Mouse (Mus musculus) forebrain, embryonic 16.5 days (tissue): ENCODE data around the gene Mdm4. TPM values are rescaled to one million over a fixed set of nuclear protein-coding genes. Genes with fewer than 3 reads are reported as not detected.
A peak's percentile ranks its signal among the peaks of the same experiment; 100 is the strongest.
"Not testable (repeated sequence)": the region's sequence is repeated elsewhere in the genome, so short reads cannot be mapped to it uniquely, and the experiment has no call there.

Source experiments
- ATAC-seq: fragments of 200-750 bp; cut with Nextera tagmentation; 2 replicates; pipeline ENCODE4 v1.8.0; 2017; ENCODE audit warnings: mild to moderate bottlenecking, moderate library complexity
- H3K27ac ChIP-seq: fragments of 300-500 bp; sonication (generic); 2 replicates; pipeline ENCODE4 v1.5.1; 2014; ENCODE audit warnings: low read length, control low read depth
- H3K27me3 ChIP-seq: fragments of 300-500 bp; sonication (generic); replicated peaks from 2 replicates; pipeline ENCODE4 v1.6.1; 2014; ENCODE audit warnings: low read length; ENCODE audit not compliant: control insufficient read depth, insufficient read depth
- H3K36me3 ChIP-seq: fragments of 300-500 bp; sonication (generic); 2 replicates; pipeline ENCODE4 v1.6.1; 2014; ENCODE audit not compliant: control insufficient read depth, insufficient read depth
- H3K4me1 ChIP-seq: fragments of 300-500 bp; sonication (generic); replicated peaks from 2 replicates; pipeline ENCODE4 v1.6.1; 2014; ENCODE audit warnings: low read length; ENCODE audit not compliant: control insufficient read depth, insufficient read depth
- H3K4me2 ChIP-seq: fragments of 300-500 bp; sonication (generic); 2 replicates; pipeline ENCODE4 v1.6.1; 2014; ENCODE audit warnings: mild to moderate bottlenecking, low read length, control low read depth
- H3K4me3 ChIP-seq: fragments of 300-500 bp; sonication (generic); replicated peaks from 2 replicates; pipeline ENCODE4 v1.5.1; 2014; ENCODE audit warnings: mild to moderate bottlenecking, low read length, control low read depth
- H3K9ac ChIP-seq: fragments of 300-500 bp; sonication (generic); replicated peaks from 2 replicates; pipeline ENCODE4 v1.6.1; 2014; ENCODE audit warnings: low read depth, low read length, control low read depth
- H3K9me3 ChIP-seq: fragments of 300-500 bp; sonication (generic); 2 replicates; pipeline ENCODE4 v1.6.1; 2016; ENCODE audit warnings: low read length; ENCODE audit not compliant: control insufficient read depth
- WGBS: fragments of 180-500 bp; shearing (Covaris S2); extraction: QIAGEN DNeasy Blood & Tissue Kit; methylation state at CpG from one replicate; pipeline ENCODE4 v1.1.7; 2014; 5-methylcytosine and 5-hydroxymethylcytosine counted together
- polyA plus RNA-seq: library from polyadenylated mRNA; unstranded; fragments of >200 nt; fragmentation: Nextera tagmentation; extraction: Ambion mirVana; gene quantifications from 2 replicates; pipeline ENCODE4 v1.2.1, GENCODE M21; 2015

Gene Mdm4
- polyA plus RNA-seq, 1 experiment from 2014 or later: 50.6 TPM

DNA sequence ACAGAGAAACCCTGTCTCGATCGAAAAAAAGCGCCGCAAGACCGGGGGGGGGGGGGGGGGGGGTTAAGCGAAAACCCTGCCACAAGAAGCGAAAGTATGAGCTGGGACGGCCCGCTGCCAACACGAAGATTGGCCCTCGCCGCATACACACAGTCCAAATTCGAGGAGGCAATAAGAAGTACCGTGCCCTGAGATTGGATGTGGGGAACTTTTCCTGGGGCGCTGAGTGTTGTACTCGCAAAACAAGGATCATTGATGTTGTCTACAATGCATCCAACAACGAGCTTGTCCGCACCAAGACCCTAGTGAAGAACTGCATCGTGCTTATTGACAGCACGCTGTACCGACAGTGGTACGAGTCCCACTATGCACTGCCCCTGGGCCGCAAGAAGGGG, 4.6 kb downstream of the Mdm4 start:
- not testable (repeated sequence) for H3K36me3 ChIP-seq, H3K4me1 ChIP-seq, H3K27me3 ChIP-seq, H3K27ac ChIP-seq, H3K9me3 ChIP-seq, ATAC-seq
- peak overlapping the region; percentile 53 for H3K9ac ChIP-seq
- WGBS: 32% methylated on average over 20 of the region's 23 CpGs
- peak overlapping the region; percentile 89 for H3K4me3 ChIP-seq
- peak overlapping the region; percentile 50 for H3K4me2 ChIP-seq

DNA sequence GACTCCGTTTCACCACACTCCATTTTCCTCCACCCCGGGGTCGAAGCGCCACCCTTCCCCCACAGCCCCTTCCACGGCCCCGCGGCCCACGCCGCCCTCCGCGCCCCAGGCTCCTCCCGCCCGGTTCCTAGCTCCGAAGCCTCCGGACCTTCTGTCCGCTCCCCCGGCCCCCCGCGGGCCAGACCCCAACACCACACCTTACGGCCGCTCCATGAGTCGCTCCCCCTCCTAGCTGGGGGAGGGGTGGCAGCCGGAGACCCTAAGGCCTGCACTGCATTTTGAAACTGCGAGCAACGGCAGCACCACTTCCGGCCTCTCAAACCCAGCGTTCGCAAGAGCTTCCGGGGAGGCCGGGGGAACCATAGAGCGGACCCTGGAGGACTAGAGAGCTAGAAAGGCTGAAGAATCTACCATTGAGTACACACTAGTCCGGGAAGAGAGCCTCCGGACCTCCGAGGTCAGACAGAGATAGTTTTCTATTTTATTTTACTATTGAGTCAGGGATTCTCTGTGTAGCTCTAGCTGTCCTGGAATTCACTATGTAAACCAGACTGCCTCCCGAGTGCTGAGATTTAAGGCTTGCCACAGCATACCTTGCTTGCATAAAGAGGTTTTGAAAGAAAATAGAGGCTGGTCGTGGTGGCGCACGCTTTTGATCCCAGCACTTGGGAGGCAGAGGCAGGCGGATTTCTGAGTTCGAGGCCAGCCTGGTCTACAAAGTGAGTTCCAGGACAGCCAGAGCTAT, 5.1 kb downstream of the Mdm4 start:
- H3K36me3 ChIP-seq: no peaks in the 10 kb centered on the region
- H3K9me3 ChIP-seq: no peaks in the 10 kb centered on the region
- peak overlapping the region; percentile 89 for H3K4me3 ChIP-seq
- H3K9ac ChIP-seq: peak overlapping the region; percentile 95
- no peaks in the 10 kb centered on the region for H3K27me3 ChIP-seq
- peaks cover 9% of the 10 kb centered on the region for H3K4me1 ChIP-seq
- peak; percentile 99 for ATAC-seq
- peak overlapping the region; percentile 78 for H3K27ac ChIP-seq
- peak overlapping the region; percentile 68 for H3K4me2 ChIP-seq
- WGBS: under 1% methylated on average over 40 of the region's 40 CpGs

DNA sequence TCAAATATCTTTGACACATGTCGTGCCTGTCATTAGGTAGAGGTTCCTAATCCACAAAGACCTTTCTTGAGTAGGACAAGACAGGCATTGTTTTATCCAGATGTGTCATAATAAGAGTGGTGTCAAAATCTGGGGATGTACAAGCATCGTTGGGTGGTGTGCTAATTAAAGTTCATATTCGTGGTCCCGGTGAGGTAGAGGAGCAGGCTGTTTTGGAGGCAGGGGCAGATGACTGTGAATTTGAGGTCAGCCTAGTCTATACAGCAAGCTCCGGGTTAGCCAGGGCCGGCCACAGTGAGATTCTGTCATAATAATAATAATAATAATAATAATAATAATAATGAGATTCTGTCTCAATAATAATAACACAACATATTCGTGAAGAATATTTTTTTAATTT, 5.9 kb downstream of the Mdm4 start:
- no peak for ATAC-seq
- Histone ChIP-seq H3K4me3 (peak overlapping the region; percentile 89), H3K4me1 (peaks cover 9% of the 10 kb centered on the region), H3K27ac (no peak overlapping the region), H3K9ac (peak overlapping the region; percentile 95), H3K36me3 (no peaks in the 10 kb centered on the region), H3K27me3 (no peaks in the 10 kb centered on the region), H3K9me3 (no peaks in the 10 kb centered on the region), H3K4me2 (peak overlapping the region; percentile 68)
- WGBS: 35% methylated on average over 7 of the region's 7 CpGs

DNA sequence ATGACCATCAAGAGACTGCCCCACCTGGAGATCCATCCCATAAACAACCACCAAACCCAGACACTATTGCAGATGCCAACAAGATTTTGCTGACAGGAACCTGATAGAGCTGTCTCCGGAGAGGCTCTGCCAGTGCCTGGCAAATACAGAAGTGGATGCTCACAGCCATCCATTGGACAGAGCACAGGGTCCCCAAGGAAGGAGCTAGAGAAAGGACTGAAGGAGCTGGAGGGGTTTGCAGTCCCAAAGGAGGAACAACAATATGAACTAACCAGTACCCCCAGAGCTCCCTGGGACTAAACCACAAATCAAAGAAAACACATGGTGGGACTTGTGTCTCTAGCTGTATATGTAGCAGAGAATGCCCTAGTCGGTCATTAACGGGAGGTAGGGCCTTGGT, 6.6 kb downstream of the Mdm4 start:
- not testable (repeated sequence) for H3K36me3 ChIP-seq, H3K4me3 ChIP-seq, H3K9me3 ChIP-seq, H3K27ac ChIP-seq, ATAC-seq, H3K4me1 ChIP-seq, H3K27me3 ChIP-seq, H3K9ac ChIP-seq, H3K4me2 ChIP-seq
- WGBS: 91% methylated on average over 3 of the region's 3 CpGs

DNA sequence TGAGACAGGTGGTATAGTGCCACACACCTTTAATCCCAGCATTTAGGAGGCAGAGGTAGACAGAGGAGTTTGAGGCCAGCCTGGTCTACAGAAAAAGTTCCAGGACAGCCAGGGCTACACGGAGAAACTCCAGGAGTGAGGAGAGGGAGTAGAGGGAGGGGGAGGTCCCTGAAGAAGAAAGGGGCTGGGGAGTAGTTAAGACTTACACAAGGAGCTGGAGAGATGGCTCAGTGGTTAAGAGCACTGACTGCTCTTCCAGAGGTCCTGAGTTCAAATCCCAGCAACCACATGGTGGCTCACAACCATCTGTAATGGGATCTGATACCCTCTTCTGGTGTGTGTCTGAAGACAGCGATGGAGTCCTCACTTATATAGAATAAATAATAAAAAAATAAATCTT, 8.4 kb downstream of the Mdm4 start:
- H3K4me1 ChIP-seq, H3K9me3 ChIP-seq, H3K9ac ChIP-seq, H3K27me3 ChIP-seq, H3K4me2 ChIP-seq, ATAC-seq, H3K36me3 ChIP-seq, H3K27ac ChIP-seq, H3K4me3 ChIP-seq: not testable (repeated sequence)
- WGBS: 92% methylated on average over 2 of the region's 2 CpGs

- peaks cover 8% of the 10 kb centered on the region for H3K36me3 ChIP-seq
- no peak for ATAC-seq
- peaks cover 9% of the 10 kb centered on the region for H3K4me1 ChIP-seq
- H3K4me3 ChIP-seq: no peak overlapping the region
- H3K27me3 ChIP-seq: no peaks in the 10 kb centered on the region
- no peak overlapping the region for H3K9ac ChIP-seq
- 96% methylated on average over 7 of the region's 7 CpGs for WGBS
- H3K4me2 ChIP-seq: no peak overlapping the region
- no peaks in the 10 kb centered on the region for H3K9me3 ChIP-seq
- no peak overlapping the region for H3K27ac ChIP-seq
These were observed 9.0 kb downstream of the Mdm4 start for GRCm38 (mm10) chr1:133021391-133021790.

- Histone ChIP-seq H3K4me2 (no peak overlapping the region), H3K9me3 (no peaks in the 10 kb centered on the region), H3K4me1 (peaks cover 9% of the 10 kb centered on the region), H3K4me3 (no peak overlapping the region), H3K27ac (no peak overlapping the region), H3K36me3 (peaks cover 12% of the 10 kb centered on the region), H3K27me3 (no peaks in the 10 kb centered on the region), H3K9ac (no peak overlapping the region)
- ATAC-seq: no peak
- 55% methylated on average over 3 of the region's 3 CpGs for WGBS
These were observed 10.0 kb downstream of the Mdm4 start for GRCm38 (mm10) chr1:133020137-133020894.

- no peak for ATAC-seq
- H3K4me2 ChIP-seq: no peak overlapping the region
- H3K4me3 ChIP-seq: no peak overlapping the region
- H3K9ac ChIP-seq: no peak overlapping the region
- peaks cover 12% of the 10 kb centered on the region for H3K36me3 ChIP-seq
- no peak overlapping the region for H3K27ac ChIP-seq
- no peaks in the 10 kb centered on the region for H3K27me3 ChIP-seq
- H3K9me3 ChIP-seq: no peaks in the 10 kb centered on the region
- peaks cover 5% of the 10 kb centered on the region for H3K4me1 ChIP-seq
These were observed 11.0 kb downstream of the Mdm4 start for GRCm38 (mm10) chr1:133019312-133019711.

DNA sequence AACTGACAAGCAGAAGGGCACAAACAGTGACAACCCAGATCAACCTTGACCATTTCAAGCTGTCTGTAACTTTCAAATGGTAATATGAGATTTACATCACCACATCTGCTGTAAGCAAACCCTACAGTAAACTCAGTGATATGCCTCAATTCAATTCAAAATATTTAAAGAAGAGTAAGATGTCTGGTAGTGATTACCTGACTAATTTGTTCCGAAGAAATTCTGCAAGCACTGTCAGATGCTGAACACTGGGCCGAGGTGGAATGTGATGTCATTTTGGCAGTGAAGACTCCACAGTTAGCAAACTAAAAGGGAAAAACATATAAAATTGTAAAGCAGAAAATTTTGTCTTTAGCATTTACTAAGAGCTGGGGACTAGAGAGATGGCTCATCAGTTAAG, 11.8 kb downstream of the Mdm4 start:
- peaks cover 12% of the 10 kb centered on the region for H3K36me3 ChIP-seq
- no peak overlapping the region for H3K9ac ChIP-seq
- H3K27ac ChIP-seq: no peak overlapping the region
- H3K9me3 ChIP-seq: no peaks in the 10 kb centered on the region
- H3K4me2 ChIP-seq: no peak overlapping the region
- ATAC-seq: no peak
- H3K4me1 ChIP-seq: no peaks in the 10 kb centered on the region
- WGBS: 86% methylated on average over 2 of the region's 2 CpGs
- H3K4me3 ChIP-seq: no peak overlapping the region
- H3K27me3 ChIP-seq: no peaks in the 10 kb centered on the region
